Mouse (Mus musculus) limb, embryonic 14.5 days (tissue): Measurements from ENCODE around the gene Npw. TPM values are rescaled to one million over a fixed set of nuclear protein-coding genes. Genes with fewer than 3 reads are reported as not detected.
A peak's percentile ranks its signal among the peaks of the same experiment; 100 is the strongest.

Experiments
- ATAC-seq: fragments of 200-750 bp; cut with Nextera tagmentation; 2 replicates; pipeline ENCODE4 v1.8.0; 2017; ENCODE audit warnings: low read depth, moderate number of reproducible peaks, moderate TSS enrichment; ENCODE audit not compliant: low FRiP score
- DNase-seq: peaks from one replicate; pipeline ENCODE4 v3.0.0-alpha.2; 2015; ENCODE audit warnings: low spot score
- H3K27ac ChIP-seq: fragments of 300-500 bp; sonication (generic); replicated peaks from 2 replicates; pipeline ENCODE4 v1.5.1; 2014; ENCODE audit warnings: low read depth, mild to moderate bottlenecking, low read length, moderate library complexity, mixed read lengths
- H3K27me3 ChIP-seq: fragments of 300-500 bp; sonication (generic); 2 replicates; pipeline ENCODE4 v1.6.1; 2014; ENCODE audit warnings: low read length, mixed read lengths; ENCODE audit not compliant: control insufficient read depth, insufficient read depth
- H3K36me3 ChIP-seq: fragments of 300-500 bp; sonication (generic); 2 replicates; pipeline ENCODE4 v1.6.1; 2014; ENCODE audit warnings: mild to moderate bottlenecking, low read length, moderate library complexity, mixed read lengths; ENCODE audit not compliant: control insufficient read depth, insufficient read depth
- H3K4me1 ChIP-seq: fragments of 300-500 bp; sonication (generic); 2 replicates; pipeline ENCODE4 v1.6.1; 2014; ENCODE audit warnings: antibody characterized with exemption, low read length, mixed read lengths; ENCODE audit not compliant: control insufficient read depth, insufficient read depth
- H3K4me2 ChIP-seq: fragments of 300-500 bp; sonication (generic); replicated peaks from 2 replicates; pipeline ENCODE4 v1.6.1; 2014; ENCODE audit warnings: low read depth, mild to moderate bottlenecking, low read length, moderate library complexity; ENCODE audit not compliant: severe bottlenecking
- H3K4me3 ChIP-seq: fragments of 300-500 bp; sonication (generic); replicated peaks from 2 replicates; pipeline ENCODE4 v1.5.1; 2014; ENCODE audit warnings: low read length
- H3K9ac ChIP-seq: fragments of 300-500 bp; sonication (generic); 2 replicates; pipeline ENCODE4 v1.6.1; 2014; ENCODE audit warnings: mild to moderate bottlenecking, low read depth, low read length, moderate library complexity; ENCODE audit not compliant: severe bottlenecking
- H3K9me3 ChIP-seq: fragments of 300-500 bp; sonication (generic); 2 replicates; pipeline ENCODE4 v1.6.1; 2016; ENCODE audit warnings: low read length; ENCODE audit not compliant: control insufficient read depth
- POLR2A ChIP-seq: fragments of 200-500 bp; IDR thresholded peaks from 2 replicates; pipeline ENCODE4 v1.8.0; 2012; ENCODE audit warnings: inconsistent platforms, mild to moderate bottlenecking, moderate library complexity, borderline replicate concordance; ENCODE audit not compliant: insufficient read depth, insufficient read length; ENCODE audit errors: extremely low read depth
- WGBS: fragments of 180-500 bp; shearing (Covaris S2); extraction: QIAGEN DNeasy Blood & Tissue Kit; methylation state at CpG from one replicate; pipeline ENCODE4 v1.1.7; 2014; 5-methylcytosine and 5-hydroxymethylcytosine counted together
- polyA plus RNA-seq, 2 experiments: library from polyadenylated mRNA; depleted of rRNA in 1 of 2; stranded (reverse) in 1 of 2; unstranded in 1 of 2; fragments of >200 nt; fragmentation: Nextera tagmentation in 1 of 2; extraction: Ambion mirVana in 1 of 2; gene quantifications; 2 replicates each; pipeline versions ENCODE4 v1.2.1 to v1.2.3; 2012 to 2014

Gene Npw
- polyA plus RNA-seq, 2 experiments, result 0.41 to 0.58 TPM

DNA sequence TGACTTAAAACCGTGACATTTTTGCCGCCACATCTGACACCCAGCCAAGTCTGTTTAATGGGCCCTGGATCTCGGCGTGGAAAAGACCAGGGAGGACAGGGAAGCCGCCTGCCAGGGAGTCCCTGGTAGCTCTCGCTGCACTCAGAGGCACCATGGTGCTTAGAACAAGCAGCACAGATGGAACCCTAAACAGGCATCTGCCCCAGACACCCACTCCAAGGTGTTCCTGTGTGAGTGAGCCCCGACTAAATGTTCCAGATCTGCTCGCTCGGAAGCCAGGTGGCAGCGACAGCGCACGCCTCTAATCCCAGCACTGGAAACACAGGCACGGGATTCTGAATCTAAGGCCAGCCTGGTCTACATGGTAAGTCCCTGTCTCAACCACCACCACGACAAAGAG, 28.2 kb downstream of the Npw start:
- H3K36me3 ChIP-seq, result peaks cover 61% of the 10 kb centered on the region
- peaks cover 16% of the 10 kb centered on the region for H3K4me1 ChIP-seq
- 87% methylated on average over 14 of the region's 14 CpGs for WGBS
- no peak overlapping the region for H3K4me2 ChIP-seq
- no peaks in the 10 kb centered on the region for H3K27me3 ChIP-seq
- no peak overlapping the region for H3K27ac ChIP-seq
- H3K4me3 ChIP-seq, result no peak overlapping the region
- H3K9me3 ChIP-seq, result no peaks in the 10 kb centered on the region
- no peak for ATAC-seq
- H3K9ac ChIP-seq, result no peak overlapping the region
- no peak for TF ChIP-seq POLR2A
- no peak for DNase-seq

- Histone ChIP-seq H3K27ac (no peak overlapping the region), H3K27me3 (no peaks in the 10 kb centered on the region), H3K4me1 (peaks cover 13% of the 10 kb centered on the region), H3K9ac (no peak overlapping the region), H3K4me3 (no peak overlapping the region), H3K36me3 (peaks cover 75% of the 10 kb centered on the region), H3K4me2 (no peak overlapping the region), H3K9me3 (no peaks in the 10 kb centered on the region)
- peak; percentile 60 for DNase-seq
- TF ChIP-seq POLR2A, result no peak
- WGBS, result 36% methylated on average over 5 of the region's 5 CpGs
- ATAC-seq, result no peak
Measured at GRCm38 (mm10) chr17:24628646-24629045, 29.6 kb downstream of the Npw start.

- no peak for TF ChIP-seq POLR2A
- Histone ChIP-seq H3K4me3 (no peak overlapping the region), H3K9me3 (no peaks in the 10 kb centered on the region), H3K27ac (no peak overlapping the region), H3K27me3 (no peaks in the 10 kb centered on the region), H3K4me2 (no peak overlapping the region), H3K9ac (no peak overlapping the region), H3K36me3 (peaks cover 97% of the 10 kb centered on the region), H3K4me1 (no peaks in the 10 kb centered on the region)
- no peak for DNase-seq
- 92% methylated on average over 8 of the region's 8 CpGs for WGBS
- ATAC-seq, result no peak
Measured at GRCm38 (mm10) chr17:24625472-24625871, 32.8 kb downstream of the Npw start.

DNA sequence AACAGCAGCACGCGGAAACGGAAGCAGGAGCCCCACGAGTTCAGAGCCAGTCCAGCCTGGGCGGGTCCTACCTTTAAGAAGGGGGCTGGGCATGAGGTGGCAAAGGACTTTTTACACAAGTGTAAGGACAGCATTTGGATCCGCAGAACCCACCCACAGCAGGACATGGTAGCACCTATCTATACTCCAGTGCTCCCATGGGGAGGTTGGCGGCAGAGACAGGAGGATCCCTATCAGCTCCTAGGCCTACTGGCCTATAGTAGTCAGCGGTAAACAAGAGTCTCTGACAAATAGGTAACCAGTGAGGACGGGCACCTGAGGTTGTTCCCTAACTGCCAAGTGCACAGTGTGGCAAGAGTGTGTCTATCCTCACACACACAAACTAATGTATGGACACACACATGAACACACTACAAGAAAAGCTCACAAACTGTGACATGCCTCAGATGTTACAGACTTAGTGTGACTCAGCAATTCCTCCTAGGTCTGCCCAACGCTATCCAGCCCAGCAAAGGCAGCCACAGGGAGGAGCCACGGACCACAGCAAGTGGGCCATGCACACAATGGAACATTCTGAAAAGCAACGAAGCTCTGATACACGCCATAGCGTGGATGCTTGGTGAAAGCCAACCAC, 40.6 kb downstream of the Npw start:
- no peak overlapping the region for H3K4me2 ChIP-seq
- H3K9me3 ChIP-seq, result no peaks in the 10 kb centered on the region
- 85% methylated on average over 14 of the region's 14 CpGs for WGBS
- H3K4me1 ChIP-seq, result no peaks in the 10 kb centered on the region
- no peak for DNase-seq
- no peak for ATAC-seq
- H3K36me3 ChIP-seq, result peaks cover 90% of the 10 kb centered on the region
- H3K27me3 ChIP-seq, result no peaks in the 10 kb centered on the region
- H3K4me3 ChIP-seq, result no peak overlapping the region
- no peak overlapping the region for H3K9ac ChIP-seq
- TF ChIP-seq POLR2A, result no peak
- no peak overlapping the region for H3K27ac ChIP-seq

DNA sequence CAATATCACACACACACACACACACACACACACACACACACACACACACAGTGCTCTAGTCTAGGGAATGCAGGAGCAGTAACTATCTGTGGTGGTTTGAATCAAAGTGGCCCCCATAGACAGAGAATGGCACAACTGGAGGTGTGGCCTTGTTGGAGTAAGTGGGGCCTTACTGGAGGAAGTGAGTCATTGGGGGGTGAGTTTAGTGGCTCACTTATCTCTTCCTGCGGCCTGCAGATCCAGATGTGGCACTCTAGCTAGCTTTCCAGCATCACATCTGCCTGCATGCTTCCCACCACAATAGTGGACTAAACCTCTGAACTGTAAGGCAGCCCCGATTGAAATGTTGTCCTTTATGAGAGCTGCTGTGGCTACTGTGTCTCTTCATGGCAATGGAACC, 47.5 kb downstream of the Npw start:
- Histone ChIP-seq H3K4me3 (no peak overlapping the region), H3K27me3 (no peaks in the 10 kb centered on the region), H3K4me1 (no peaks in the 10 kb centered on the region), H3K27ac (no peak overlapping the region), H3K4me2 (no peak overlapping the region), H3K36me3 (peaks cover 71% of the 10 kb centered on the region), H3K9me3 (no peaks in the 10 kb centered on the region), H3K9ac (no peak overlapping the region)
- 83% methylated on average over 2 of the region's 2 CpGs for WGBS
- DNase-seq, result no peak
- no peak for ATAC-seq
- no peak for TF ChIP-seq POLR2A
